Mouse (Mus musculus): Measurements from ENCODE around the gene Samd14.

Gene Samd14

DNA sequence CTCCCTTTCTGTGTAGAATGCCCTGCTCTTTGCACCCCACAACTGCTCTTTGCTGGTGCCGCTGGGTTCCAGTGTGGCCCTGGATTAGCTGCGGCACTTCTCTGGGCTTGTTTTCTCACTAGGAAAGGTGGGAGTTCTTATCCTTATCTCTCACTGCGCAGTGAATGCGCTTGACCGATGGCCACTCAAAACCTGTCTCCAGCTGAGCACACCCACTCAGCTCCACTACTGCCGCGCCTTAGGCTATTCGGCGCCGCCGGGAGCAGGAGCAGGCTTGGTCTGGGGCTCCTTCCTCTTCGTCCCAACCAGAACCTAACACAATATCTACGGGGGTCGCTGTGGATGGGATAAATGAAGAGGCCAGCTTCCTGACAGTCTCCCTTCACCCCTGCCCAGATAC lies 23.9 kb downstream of the Samd14 start:
- no peak for DNase-seq (ENCODE audit: low read depth, low spot score)

DNA sequence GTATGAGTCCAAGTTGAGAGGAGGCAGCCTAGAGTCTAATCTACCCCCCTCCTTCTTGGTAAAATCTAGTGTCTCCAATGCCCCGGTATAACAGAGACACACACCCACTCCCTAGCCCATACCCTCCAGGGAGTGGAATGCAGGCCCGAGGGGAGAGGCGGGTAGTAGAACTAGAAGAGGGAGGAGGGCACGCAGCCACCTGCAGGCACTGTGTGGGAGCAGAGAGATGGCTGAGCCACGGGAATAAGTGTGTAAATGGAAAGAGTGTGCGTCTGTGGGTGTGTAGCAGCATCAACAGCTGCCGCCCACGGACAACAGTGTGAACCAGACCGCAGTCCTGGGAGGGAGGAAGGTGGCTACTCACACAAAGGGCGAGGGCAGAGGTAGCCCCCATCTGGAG lies 25.2 kb downstream of the Samd14 start:
- DNase-seq (ENCODE audit: low read depth, low spot score): no peak

DNA sequence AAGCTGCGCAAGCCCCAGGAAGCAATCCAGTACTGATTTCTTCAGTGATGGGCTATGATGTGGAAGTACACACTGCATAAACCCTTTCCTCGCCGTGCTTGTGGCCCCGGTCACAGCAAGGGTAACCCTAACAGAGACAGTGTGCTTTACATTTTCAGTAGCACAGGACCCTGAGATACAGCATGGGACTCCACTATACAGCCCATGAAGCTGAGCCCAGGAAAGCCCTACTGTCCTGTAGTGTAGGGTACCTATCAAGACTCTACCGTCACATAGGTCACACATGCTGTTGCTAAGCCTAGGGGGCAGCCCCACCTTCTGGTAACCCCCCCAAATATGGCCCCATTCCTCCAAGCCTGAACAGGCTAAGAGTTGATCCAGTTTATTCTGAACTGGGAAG lies 26.8 kb downstream of the Samd14 start:
- no peak for DNase-seq (ENCODE audit: low read depth, low spot score)

DNA sequence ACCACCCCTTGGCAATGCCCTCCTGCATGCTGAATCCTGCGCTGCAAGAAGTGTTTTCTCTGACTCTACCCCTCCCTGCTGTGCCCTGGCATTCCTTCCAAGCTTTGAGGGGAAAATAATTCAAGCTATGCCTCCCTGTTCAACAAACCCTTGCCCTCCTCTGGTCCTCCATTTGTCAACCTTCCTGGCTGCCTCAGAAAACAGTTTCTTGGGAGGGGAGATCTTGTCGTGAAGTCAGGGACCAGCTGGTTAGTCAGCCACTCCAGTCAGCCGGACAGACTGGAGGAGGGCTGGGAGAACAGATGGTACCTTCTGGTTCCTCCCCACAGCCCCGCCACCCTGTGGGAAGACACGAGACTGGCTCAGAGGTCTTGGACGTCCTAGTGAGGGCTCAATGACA lies 27.6 kb downstream of the Samd14 start:
- DNase-seq (ENCODE audit: low read depth, low spot score): no peak

DNA sequence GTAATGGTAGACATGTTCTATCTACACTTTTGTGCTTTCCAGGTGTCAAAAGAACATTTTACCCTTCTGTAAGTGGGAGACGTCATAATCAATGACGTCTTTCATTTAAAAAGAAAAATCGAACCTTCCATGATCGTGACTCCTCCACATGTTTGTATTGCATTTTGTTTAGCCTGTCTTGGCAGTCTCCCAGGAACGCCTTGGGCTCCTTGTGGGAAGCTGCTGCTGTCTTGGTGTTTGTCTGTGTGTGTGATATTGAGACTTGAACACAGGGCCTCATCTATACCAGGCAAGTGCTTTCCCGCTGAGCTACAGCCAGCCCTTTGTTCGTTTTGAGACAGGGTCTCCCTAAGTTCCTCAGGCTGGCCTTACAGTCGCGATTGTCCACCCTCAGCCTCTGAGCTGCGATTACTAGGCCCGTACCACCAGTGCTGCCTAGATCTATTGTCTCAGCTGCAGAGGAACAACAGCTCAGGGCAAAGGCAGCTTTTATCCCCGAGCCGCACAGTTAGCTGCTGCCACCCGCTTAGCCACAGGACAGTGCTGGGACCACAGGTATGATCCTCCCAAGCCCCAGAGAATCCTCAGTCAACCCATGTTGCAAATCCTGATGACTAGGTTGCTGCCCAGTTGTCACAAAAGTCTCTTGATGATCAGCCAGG lies 28.6 kb downstream of the Samd14 start:
- no peak for DNase-seq (ENCODE audit: low read depth, low spot score)

DNA sequence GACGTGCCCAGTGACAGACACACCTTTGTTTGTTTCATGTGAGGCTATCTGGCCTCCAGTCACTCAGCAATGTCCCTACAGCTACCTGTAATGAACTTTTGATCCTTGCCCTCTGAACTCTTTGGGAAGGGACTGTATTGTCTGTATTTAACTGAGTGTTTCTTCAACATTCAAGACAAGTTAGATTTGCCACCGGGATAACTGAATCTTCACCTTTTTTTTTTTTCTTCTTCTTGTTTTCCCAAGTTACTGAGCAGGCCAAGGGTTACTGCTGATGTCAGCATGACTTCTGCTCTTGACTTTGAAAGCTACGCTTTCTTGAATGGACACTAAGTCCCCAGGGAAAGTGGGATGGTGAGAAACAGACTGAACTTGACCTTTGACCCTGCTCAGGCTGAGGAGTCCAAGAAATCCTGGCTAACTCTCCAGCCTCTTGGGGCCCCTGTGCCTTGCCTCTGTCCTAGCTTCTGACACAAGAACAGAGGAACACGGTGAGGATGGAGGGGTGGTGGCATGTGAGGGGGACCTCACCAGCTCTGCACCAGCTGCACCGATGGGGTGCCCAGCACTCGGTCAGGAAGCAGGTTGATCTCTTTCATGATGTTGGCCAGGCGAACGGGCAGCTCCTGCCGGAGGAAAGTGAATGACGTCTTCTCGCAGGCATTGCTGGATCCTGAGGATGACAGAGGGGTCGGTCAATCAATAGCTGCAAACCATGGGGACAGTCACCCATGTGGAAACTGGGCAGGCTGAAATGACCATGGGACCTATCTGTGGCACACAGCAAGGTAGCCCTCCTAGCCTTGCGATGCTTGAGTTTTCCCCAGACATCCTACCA lies 29.4 kb downstream of the Samd14 start:
- no peak for DNase-seq (ENCODE audit: low read depth, low spot score)

DNA sequence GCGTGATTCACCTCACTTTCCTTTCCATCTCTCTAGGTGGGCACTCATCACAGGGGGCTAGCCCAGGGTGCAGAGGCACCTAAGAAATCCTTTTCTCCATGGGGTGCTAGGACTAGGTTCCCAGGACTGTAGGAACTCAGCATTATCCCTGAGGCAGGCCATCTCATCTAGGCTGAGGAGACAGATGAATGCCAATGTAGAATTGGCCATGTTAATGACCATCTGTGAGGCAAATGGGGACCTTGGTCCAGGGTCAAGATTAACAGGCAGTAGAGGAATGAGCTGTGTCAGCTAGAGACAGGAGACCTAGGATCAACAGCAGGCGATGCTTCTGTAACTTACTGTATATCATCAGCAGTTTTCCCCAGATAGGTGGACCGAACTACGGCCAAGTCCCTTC lies 30.1 kb downstream of the Samd14 start:
- no peak for DNase-seq (ENCODE audit: low read depth, low spot score)

DNA sequence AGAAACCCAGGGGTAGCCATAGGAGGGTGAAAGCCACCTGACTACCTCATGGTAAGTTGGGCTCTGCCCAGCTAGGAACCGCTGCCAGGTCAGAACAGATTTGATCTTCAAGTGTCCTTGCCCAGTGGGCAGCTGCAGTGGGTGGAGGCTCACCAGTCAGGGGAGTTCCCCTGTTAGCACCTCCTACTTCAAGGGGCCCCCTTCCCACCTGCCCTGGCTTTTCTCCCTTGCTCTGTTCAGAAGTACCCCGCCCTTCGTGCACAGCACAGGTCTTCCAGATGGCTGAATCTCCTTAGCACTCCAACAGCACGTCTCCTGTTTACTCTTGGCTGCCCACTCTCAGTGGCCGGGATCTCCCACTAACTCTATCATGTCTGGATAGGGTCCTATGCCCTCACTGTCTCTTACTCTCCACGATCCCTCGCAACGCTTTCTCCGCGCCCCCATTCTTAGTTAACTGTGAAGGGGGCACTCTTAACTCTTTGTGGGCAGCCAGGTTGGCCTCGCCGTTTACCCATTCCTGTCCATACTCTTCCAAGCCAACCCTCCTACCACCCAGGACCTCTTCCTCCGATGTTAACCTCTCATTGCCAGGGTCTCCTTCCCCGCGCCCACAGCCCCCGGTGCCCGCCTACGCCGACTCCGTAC lies 30.9 kb downstream of the Samd14 start:
- peak; percentile 36 for DNase-seq (ENCODE audit: low read depth, low spot score)

DNA sequence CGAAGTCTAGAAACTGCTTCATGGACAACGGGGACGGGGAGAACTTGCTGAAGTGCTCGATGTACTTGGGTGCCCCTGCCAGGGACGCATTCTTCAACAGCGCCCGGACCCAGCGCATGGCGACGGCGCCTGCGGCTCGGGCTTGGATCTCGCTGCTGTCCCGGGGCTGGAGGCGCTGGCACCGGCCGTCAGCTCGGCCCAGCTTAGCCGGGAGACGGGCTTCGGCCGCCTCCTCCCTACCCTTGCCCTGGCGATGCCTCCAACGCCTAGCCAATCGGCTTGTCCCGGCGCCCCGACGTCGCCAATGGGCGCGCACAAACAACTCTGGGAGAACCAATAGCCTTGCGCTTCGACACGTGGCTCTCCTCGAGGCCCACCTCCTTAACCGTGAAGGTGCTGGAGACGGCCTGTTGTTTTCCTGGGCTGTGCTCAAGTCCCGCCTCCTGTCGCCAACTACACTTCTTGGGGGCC lies 31.5 kb downstream of the Samd14 start, which contains the start of gene Pdk2:
Gene Pdk2, minus strand, starts transcription at position 216 of the 471 bp plus-strand sequence.
- DNase-seq (ENCODE audit: low read depth, low spot score): peak; percentile 94

DNA sequence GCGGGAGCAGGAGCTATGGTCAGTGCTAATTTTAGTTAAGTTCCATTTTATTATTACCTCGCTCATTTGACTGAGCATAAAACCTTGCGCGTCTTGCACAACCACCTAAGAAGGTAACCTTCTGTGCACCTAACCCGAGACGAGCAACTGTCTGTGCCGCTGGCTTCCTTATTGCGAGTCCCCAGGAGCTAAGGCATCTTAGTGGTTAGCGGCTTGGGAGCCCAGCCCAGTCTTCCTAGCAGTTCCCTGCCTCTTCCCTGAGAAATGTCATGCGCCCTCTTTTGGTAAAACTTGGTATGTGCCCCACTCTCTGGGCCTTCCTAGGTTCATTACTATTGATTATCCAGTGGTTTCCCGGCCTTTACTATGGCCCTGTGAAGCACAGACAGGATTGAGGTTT lies 32.4 kb downstream of the Samd14 start:
- peak; percentile 78 for DNase-seq (ENCODE audit: low read depth, low spot score)

DNA sequence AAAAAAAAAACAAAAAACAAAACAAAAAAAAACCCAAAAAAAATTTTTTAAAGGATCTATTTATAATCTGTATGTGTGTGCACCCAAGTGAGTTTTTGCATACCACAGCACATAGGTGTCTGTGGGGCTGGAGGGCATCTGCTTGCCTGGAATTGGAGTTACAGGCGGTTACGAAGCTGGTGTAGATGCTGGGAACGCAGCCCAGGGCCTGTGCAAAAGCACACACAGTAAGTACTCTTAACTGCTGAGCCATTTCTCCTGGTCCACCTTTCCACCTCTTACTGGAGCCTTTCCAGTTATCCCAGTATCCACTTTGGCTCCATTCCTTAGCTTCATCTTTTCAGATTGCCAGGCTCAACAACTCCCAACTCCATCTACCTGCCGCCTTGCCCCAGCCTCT lies 33.4 kb downstream of the Samd14 start:
- no peak for DNase-seq (ENCODE audit: low read depth, low spot score)

DNA sequence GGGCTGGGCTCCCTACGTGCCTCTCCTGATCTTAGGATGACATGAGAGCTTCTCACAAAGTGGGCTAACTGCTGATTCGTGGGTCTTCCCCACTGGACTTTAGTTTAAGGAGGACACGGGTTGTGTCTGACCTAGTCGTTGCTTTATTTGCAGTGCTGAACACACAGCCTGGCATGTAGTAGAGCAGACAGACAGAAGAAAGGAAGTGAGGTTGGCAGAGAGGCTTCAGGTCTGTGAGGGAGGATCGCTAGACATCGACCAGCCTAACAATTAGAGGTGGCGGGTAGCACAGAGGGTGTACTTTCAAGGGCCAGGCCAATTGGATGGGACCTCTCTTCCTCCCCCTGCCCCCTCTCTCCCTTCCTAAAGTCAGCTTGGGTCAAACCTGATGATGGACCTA lies 33.9 kb downstream of the Samd14 start:
- no peak for DNase-seq (ENCODE audit: low read depth, low spot score)

DNA sequence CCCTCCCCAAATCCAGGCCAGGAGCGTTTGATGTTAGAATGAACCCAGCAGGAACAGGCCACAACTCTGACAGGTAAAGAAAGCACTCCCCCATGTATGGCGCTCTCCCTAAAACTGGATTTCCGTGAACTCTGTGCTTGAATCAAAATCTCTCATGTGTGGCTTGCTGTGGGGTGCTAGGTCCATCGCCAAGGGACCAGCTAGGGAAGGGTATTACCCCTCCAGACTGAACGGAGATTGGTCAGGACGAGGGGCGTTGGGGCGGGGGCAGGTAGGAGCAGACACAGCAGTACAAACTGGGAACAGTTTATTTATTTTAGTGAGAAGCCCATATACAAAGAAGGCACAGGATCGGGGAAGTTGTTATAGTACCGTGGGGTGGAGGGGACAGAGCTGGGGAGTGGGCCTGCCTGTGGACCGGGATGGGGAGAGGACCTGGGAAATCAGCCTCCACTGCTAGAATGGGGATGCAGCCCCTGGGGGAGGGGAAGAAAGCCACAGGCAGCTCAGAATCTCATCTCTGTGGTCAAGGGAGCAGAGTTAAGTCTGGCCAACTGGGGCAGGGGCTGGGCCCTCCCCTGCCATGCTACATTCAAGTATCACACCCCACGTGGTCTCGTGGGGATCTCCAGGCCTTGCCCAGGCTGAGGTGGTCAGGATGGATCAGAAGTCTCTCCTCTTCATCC lies 34.6 kb downstream of the Samd14 start:
- no peak for DNase-seq (ENCODE audit: low read depth, low spot score)

DNA sequence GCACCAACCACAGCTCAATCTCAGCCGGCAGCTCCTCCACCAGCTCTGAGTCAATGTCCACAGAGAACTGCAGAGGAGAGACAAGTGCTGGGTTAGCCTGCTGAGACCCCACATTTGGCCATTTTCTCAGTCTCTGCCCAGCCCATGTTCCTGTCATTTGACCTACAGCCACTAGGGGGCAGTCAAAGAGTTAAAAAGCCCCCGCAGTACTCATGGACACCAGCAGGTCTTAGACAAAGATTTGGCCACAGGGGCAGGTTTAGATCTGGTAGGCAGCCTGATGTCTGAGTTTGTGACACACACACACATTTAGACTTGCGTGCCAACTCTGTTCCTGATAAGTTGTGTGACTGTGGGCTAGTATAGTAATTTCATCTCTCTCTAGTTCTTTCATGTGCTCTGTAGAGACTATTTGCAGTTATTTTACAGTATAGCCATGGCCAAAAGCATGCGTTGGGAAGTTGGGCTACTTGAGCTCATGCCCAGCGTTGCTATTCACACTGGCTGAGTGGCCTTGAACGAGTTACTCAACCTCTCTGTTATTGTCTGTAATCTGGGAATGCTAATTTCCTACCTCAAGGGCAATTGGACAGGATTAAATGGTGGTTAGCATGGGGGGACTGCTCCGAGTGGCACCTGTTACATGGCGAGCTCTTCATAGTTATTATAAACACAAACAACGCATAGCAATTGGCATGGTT lies 37.5 kb downstream of the Samd14 start:
- peak; percentile 80 for DNase-seq (ENCODE audit: low read depth, low spot score)

DNA sequence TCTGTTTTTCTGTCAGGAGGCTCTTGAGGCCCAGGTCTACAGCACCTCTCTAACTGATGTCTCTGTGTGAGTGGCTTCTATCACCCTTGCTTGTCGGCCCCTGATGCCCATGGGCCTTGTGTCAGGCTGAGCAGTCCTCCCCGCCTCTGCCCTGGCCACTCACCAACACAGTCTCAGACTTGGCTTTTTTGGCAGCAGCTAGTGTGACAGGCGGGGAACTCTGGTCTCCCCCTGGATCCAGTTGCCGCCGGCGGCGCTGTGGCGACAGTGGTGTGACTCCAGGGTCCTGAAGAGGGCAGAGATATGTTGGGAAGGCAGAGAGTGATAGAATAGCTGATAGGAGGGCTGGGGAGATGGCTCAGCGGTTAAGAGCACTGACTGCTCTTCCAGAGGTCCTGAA lies 43.4 kb downstream of the Samd14 start:
- no peak for DNase-seq (ENCODE audit: low read depth, low spot score)

DNA sequence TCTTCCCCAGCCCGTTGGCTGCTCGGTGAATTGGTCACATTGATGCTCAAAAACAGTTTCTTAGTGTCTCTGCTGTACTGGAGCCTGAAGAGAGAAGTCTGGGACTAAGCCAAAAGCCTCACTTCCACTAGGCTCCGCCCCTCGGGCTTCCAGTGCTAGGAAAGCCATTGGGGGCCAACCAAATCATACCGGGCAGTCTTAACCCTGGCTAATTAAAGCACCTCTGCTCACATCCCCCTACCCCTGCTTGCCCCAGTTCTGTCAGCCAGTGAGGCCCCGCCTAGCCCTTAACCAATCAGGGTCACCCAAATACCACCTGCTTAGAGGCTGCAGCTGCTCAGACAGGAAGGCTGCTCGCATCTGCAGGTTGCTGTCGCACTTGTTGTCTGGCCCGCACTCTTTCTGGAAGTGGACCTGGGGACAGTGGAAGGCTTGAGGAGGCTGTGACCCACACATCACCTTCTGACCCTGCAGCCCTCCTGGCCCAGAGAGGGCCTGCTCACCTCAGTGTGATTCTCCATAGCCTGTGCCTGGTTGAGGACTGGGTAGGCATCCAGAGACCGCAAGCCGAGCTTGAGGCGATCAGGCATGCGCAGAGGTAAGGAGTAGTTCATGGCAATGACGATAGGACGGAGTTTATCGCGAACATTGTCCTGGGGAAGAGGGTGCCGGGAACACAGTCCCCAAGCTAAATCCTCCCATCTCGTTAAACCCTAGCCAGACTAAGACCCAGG lies 47.3 kb downstream of the Samd14 start:
- DNase-seq (ENCODE audit: low read depth, low spot score): no peak

DNA sequence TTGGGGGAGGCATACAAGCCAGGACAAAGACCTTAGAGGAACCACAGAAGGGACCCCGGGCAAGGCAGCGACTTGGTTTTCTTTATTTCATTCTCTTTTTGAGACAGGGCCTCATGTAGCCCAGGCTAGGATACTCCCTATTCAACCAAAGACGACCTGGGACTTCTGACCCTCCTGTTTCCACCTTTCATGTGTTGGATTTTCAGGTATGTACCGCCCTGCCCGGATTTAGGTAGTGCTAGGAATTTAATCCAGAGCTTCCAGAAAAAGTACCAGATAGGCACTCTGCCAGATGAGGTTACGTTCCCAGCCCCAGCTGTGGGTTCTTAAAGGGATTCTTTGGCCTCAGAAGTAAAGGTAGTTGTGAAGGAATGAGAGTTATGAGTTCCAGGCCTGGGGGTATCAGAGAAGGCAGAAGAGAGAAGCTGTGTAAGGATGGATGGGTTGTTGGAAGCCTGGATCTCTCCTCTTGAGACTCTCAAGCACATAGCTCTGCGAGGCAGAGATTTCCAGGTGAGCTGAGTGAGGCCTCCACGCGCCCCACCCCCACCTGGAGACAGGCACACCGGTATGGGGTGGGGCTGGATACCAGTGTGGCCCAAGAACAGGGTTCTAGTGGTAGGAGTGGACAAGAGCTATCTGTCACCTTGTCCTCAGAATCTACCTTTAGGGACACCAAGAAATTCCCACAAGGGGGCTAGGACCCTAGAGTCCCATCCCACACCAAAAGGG lies 59.7 kb downstream of the Samd14 start:
- DNase-seq (ENCODE audit: low read depth, low spot score): no peak

DNA sequence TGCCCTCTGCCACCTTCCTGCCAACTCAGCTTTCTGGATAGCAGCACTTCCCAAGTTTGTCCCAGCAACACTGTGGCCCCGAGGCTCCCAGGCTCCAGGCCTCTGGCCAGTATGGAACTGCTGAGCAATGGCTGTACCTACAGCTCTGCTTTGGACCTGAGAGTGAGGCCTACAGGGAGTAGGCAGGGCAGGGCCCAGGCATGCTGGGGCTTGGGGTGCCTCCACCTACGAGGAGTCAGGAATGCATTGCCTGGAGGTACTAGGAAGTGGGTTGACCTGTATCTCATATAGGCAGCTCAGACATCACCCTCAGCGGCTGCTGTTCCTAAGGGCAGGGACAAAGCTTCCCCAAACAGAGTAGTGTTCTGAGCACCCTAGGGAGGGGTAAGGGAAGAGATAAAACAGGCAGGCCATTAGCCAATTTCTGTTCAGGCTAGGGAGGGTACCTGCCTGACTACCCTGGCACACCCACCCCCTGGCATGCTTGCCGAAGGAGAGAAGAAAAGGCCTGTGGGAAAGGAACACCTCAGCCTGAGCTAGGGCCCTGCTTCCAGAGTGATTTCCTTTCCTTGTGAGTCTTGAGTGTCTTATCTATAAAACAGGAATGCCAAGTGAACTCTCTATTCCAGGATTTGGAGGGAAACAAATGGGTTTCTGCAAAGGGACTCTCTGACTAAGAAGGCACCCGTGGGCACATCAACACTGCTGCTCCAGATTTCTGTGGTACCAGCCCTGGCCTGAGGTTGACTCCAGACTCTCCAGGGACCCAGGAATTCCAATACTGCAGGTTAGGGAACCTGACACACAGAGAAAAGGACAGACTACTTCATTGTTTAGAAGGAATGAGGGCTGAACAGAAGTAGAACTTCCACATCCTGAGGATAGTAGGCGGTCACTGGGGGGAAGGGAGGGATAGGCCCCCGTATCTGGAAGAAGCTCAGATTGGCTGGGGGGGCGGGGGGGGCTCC lies 60.7 kb downstream of the Samd14 start:
- no peak for DNase-seq (ENCODE audit: low read depth, low spot score)

DNA sequence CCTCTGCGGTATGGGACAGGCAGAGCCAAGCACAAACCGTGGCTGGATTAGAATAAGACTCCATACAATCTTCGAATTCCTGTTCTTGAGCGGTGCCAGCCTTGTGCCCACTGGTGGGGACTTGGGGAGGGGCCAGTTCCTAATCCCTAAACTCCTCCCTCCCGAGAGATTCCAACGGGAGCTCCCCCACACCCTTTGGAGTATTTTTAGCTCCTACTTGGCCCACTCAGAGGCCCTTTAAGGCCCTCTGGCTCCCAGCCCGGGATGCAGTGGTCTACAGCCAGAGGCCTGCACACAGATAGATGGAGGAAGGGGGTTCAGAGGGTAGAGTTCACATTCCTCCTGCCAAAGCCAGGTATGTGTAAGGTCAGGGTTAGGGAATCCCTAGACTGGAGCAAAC lies 61.6 kb downstream of the Samd14 start:
- no peak for DNase-seq (ENCODE audit: low read depth, low spot score)

Measured in CD4-positive, CD25-positive, alpha-beta regulatory T cell, adult 2 months (primary cell).